Mouse (Mus musculus) heart, embryonic 15.5 days (tissue): ENCODE results near the gene Fndc1. TPM values are rescaled to one million over a fixed set of nuclear protein-coding genes. Genes with fewer than 3 reads are reported as not detected.
A peak's percentile ranks its signal among the peaks of the same experiment; 100 is the strongest.

Experiments
- ATAC-seq: fragments of 200-750 bp; cut with Nextera tagmentation; replicated peaks from 2 replicates; pipeline ENCODE4 v1.8.0; 2017; ENCODE audit warnings: low read depth, moderate TSS enrichment; ENCODE audit not compliant: insufficient number of reproducible peaks, insufficient read depth, low FRiP score
- H3K27ac ChIP-seq: fragments of 300-500 bp; sonication (generic); 2 replicates; pipeline ENCODE4 v1.5.1; 2015; ENCODE audit warnings: mild to moderate bottlenecking, inconsistent platforms
- H3K27me3 ChIP-seq: fragments of 300-500 bp; sonication (generic); 2 replicates; pipeline ENCODE4 v1.6.1; 2015; ENCODE audit warnings: inconsistent platforms
- H3K36me3 ChIP-seq: fragments of 300-500 bp; sonication (generic); 2 replicates; pipeline ENCODE4 v1.6.1; 2015; ENCODE audit warnings: mild to moderate bottlenecking, inconsistent platforms
- H3K4me1 ChIP-seq: fragments of 300-500 bp; sonication (generic); replicated peaks from 2 replicates; pipeline ENCODE4 v1.6.1; 2015; ENCODE audit warnings: inconsistent platforms
- H3K4me2 ChIP-seq: fragments of 300-500 bp; sonication (generic); 2 replicates; pipeline ENCODE4 v1.6.1; 2015; ENCODE audit warnings: inconsistent platforms, mild to moderate bottlenecking, moderate library complexity
- H3K4me3 ChIP-seq: fragments of 300-500 bp; sonication (generic); 2 replicates; pipeline ENCODE4 v1.5.1; 2015; ENCODE audit warnings: mild to moderate bottlenecking, inconsistent platforms
- H3K9ac ChIP-seq: fragments of 300-500 bp; sonication (generic); 2 replicates; pipeline ENCODE4 v1.6.1; 2015; ENCODE audit warnings: mild to moderate bottlenecking, inconsistent platforms
- H3K9me3 ChIP-seq: fragments of 300-500 bp; sonication (generic); replicated peaks from 2 replicates; pipeline ENCODE4 v1.6.1; 2016; ENCODE audit warnings: inconsistent platforms
- WGBS: fragments of 180-500 bp; shearing (Covaris S2); methylation state at CpG from one replicate; pipeline ENCODE4 v1.1.7; 2015; ENCODE audit warnings: mixed read lengths; 5-methylcytosine and 5-hydroxymethylcytosine counted together
- polyA plus RNA-seq: library from polyadenylated mRNA; unstranded; fragments of >200 nt; fragmentation: Nextera tagmentation; extraction: Ambion mirVana; gene quantifications from 2 replicates; pipeline ENCODE4 v1.2.1, GENCODE M21; 2015

The Fndc1 gene
- polyA plus RNA-seq = 28.2 and 39.9 TPM in 2 replicates

- peak within 1 kb of the TSS; percentile 60 for H3K4me3 ChIP-seq
Measured at GRCm38 (mm10) chr17:7826819-7827515, at the start of gene Fndc1. Fndc1 (minus strand) TSS chr17:7827302.

GRCm38 (mm10) chr17:7876541-7876940 lies 49.4 kb upstream of the Fndc1 start:
- no peaks in the 10 kb centered on the region for H3K27me3 ChIP-seq
- H3K36me3 ChIP-seq = no peaks in the 10 kb centered on the region
- H3K9me3 ChIP-seq = no peaks in the 10 kb centered on the region
- H3K4me2 ChIP-seq = no peak overlapping the region
- no peak for ATAC-seq
- peaks cover 3% of the 10 kb centered on the region; the same call in 1 of the 2 replicates for H3K4me1 ChIP-seq
- no peak overlapping the region for H3K4me3 ChIP-seq
- no peak overlapping the region for H3K9ac ChIP-seq
- H3K27ac ChIP-seq = no peak overlapping the region
- 88% methylated on average over 13 of the region's 13 CpGs for WGBS

More at GRCm38 (mm10) chr17:7826819-7827515, at the start of gene Fndc1:
- Histone ChIP-seq H3K9me3 (no peaks in the 10 kb centered on the region), H3K4me2 (peak within 1 kb of the TSS; percentile 97), H3K4me1 (peaks cover 23% of the 10 kb centered on the region), H3K36me3 (no peaks in the 10 kb centered on the region), H3K27ac (no peak within 1 kb of the TSS), H3K27me3 (peaks cover 62% of the 10 kb centered on the region), H3K9ac (peak within 1 kb of the TSS; percentile 58)
- WGBS = 2% methylated on average over 60 of the region's 60 CpGs
- ATAC-seq = peak; percentile 53; the same call in 1 of the 2 replicates

- no peak for ATAC-seq
- WGBS = 46% methylated on average over 12 of the region's 12 CpGs
Measured at GRCm38 (mm10) chr17:7875941-7876461, 48.9 kb upstream of the Fndc1 start.

GRCm38 (mm10) chr17:7874776-7875531 lies 47.9 kb upstream of the Fndc1 start:
- H3K9me3 ChIP-seq = no peaks in the 10 kb centered on the region
- no peaks in the 10 kb centered on the region for H3K27me3 ChIP-seq
- no peak overlapping the region for H3K27ac ChIP-seq
- H3K9ac ChIP-seq = no peak overlapping the region
- ATAC-seq = no peak
- WGBS = 77% methylated on average over 21 of the region's 21 CpGs
- no peaks in the 10 kb centered on the region for H3K36me3 ChIP-seq
- H3K4me2 ChIP-seq = no peak overlapping the region
- no peak overlapping the region for H3K4me3 ChIP-seq
- peaks cover 3% of the 10 kb centered on the region; the same call in 1 of the 2 replicates for H3K4me1 ChIP-seq

More at GRCm38 (mm10) chr17:7875941-7876461, 48.9 kb upstream of the Fndc1 start:
- Histone ChIP-seq H3K9me3 (no peaks in the 10 kb centered on the region), H3K4me1 (peaks cover 3% of the 10 kb centered on the region; the same call in 1 of the 2 replicates), H3K27me3 (no peaks in the 10 kb centered on the region), H3K4me3 (no peak overlapping the region), H3K36me3 (no peaks in the 10 kb centered on the region), H3K4me2 (no peak overlapping the region), H3K27ac (no peak overlapping the region), H3K9ac (no peak overlapping the region)

- 66% methylated on average over 7 of the region's 7 CpGs for WGBS
- Histone ChIP-seq H3K4me3 (no peak overlapping the region), H3K9ac (no peak overlapping the region), H3K4me2 (no peak overlapping the region), H3K27ac (no peak overlapping the region), H3K27me3 (no peaks in the 10 kb centered on the region), H3K4me1 (peaks cover 3% of the 10 kb centered on the region; the same call in 1 of the 2 replicates), H3K36me3 (no peaks in the 10 kb centered on the region), H3K9me3 (no peaks in the 10 kb centered on the region)
- ATAC-seq = no peak
Measured at GRCm38 (mm10) chr17:7873382-7873781, 46.3 kb upstream of the Fndc1 start.

- H3K9ac ChIP-seq = no peak overlapping the region
- H3K9me3 ChIP-seq = no peaks in the 10 kb centered on the region
- ATAC-seq = no peak
- H3K4me3 ChIP-seq = no peak overlapping the region
- H3K36me3 ChIP-seq = no peaks in the 10 kb centered on the region
- no peak overlapping the region for H3K4me2 ChIP-seq
- no peak overlapping the region for H3K27ac ChIP-seq
- 63% methylated on average over 10 of the region's 10 CpGs for WGBS
- peaks cover 3% of the 10 kb centered on the region; the same call in 1 of the 2 replicates for H3K4me1 ChIP-seq
- H3K27me3 ChIP-seq = 0 out of 2 replicates have a peak, but pooled peaks cover 3% of the 10 kb centered on the region
Measured at GRCm38 (mm10) chr17:7871800-7872199, 44.7 kb upstream of the Fndc1 start.

- Histone ChIP-seq H3K4me3 (no peak overlapping the region), H3K4me1 (peaks cover 3% of the 10 kb centered on the region; the same call in 1 of the 2 replicates), H3K27me3 (0 out of 2 replicates have a peak, but pooled peaks cover 3% of the 10 kb centered on the region), H3K27ac (no peak overlapping the region), H3K9me3 (no peaks in the 10 kb centered on the region), H3K9ac (no peak overlapping the region), H3K4me2 (no peak overlapping the region), H3K36me3 (no peaks in the 10 kb centered on the region)
- WGBS = 74% methylated on average over 6 of the region's 6 CpGs
- ATAC-seq = no peak
Measured at GRCm38 (mm10) chr17:7870862-7871605, 43.9 kb upstream of the Fndc1 start.

GRCm38 (mm10) chr17:7869114-7869513 lies 42.0 kb upstream of the Fndc1 start:
- ATAC-seq = no peak
- WGBS = 57% methylated on average over 7 of the region's 7 CpGs

GRCm38 (mm10) chr17:7868631-7869030 lies 41.5 kb upstream of the Fndc1 start:
- H3K36me3 ChIP-seq = no peaks in the 10 kb centered on the region
- no peak overlapping the region for H3K27ac ChIP-seq
- no peaks in the 10 kb centered on the region for H3K9me3 ChIP-seq
- no peak overlapping the region for H3K9ac ChIP-seq
- H3K27me3 ChIP-seq = 0 out of 2 replicates have a peak, but pooled peaks cover 6% of the 10 kb centered on the region
- no peak for ATAC-seq
- no peak overlapping the region for H3K4me2 ChIP-seq
- 3% methylated on average over 4 of the region's 4 CpGs for WGBS
- no peak overlapping the region for H3K4me3 ChIP-seq
- 0 out of 2 replicates have a peak, but pooled peaks cover 3% of the 10 kb centered on the region for H3K4me1 ChIP-seq

More at GRCm38 (mm10) chr17:7869114-7869513, 42.0 kb upstream of the Fndc1 start:
- 0 out of 2 replicates have a peak, but pooled peaks cover 3% of the 10 kb centered on the region for H3K4me1 ChIP-seq
- no peak overlapping the region for H3K9ac ChIP-seq
- no peak overlapping the region for H3K4me2 ChIP-seq
- H3K36me3 ChIP-seq = no peaks in the 10 kb centered on the region
- no peak overlapping the region for H3K4me3 ChIP-seq
- no peaks in the 10 kb centered on the region for H3K9me3 ChIP-seq
- H3K27me3 ChIP-seq = 0 out of 2 replicates have a peak, but pooled peaks cover 6% of the 10 kb centered on the region
- H3K27ac ChIP-seq = no peak overlapping the region

GRCm38 (mm10) chr17:7864740-7865139 lies 37.6 kb upstream of the Fndc1 start:
- Histone ChIP-seq H3K27me3 (0 out of 2 replicates have a peak, but pooled peaks cover 6% of the 10 kb centered on the region), H3K9me3 (no peaks in the 10 kb centered on the region), H3K4me1 (0 out of 2 replicates have a peak, but pooled peaks cover 3% of the 10 kb centered on the region), H3K9ac (no peak overlapping the region), H3K4me3 (no peak overlapping the region), H3K36me3 (no peaks in the 10 kb centered on the region), H3K27ac (no peak overlapping the region), H3K4me2 (no peak overlapping the region)
- WGBS = 19% methylated on average over 7 of the region's 7 CpGs
- no peak for ATAC-seq
